Mouse (Mus musculus) heart, adult 9 months (tissue): ENCODE results near the gene Naa80.
A peak's percentile ranks its signal among the peaks of the same experiment; 100 is the strongest.
"Not testable (repeated sequence)": the region's sequence is repeated elsewhere in the genome, so short reads cannot be mapped to it uniquely, and the experiment has no call there.

ENCODE experiments used
- DNase-seq, 2 experiments: peaks; one replicate each; pipeline ENCODE4 v3.0.0; 2022; ENCODE audit warnings: low spot score in 2 of 2

The Naa80 gene

DNA sequence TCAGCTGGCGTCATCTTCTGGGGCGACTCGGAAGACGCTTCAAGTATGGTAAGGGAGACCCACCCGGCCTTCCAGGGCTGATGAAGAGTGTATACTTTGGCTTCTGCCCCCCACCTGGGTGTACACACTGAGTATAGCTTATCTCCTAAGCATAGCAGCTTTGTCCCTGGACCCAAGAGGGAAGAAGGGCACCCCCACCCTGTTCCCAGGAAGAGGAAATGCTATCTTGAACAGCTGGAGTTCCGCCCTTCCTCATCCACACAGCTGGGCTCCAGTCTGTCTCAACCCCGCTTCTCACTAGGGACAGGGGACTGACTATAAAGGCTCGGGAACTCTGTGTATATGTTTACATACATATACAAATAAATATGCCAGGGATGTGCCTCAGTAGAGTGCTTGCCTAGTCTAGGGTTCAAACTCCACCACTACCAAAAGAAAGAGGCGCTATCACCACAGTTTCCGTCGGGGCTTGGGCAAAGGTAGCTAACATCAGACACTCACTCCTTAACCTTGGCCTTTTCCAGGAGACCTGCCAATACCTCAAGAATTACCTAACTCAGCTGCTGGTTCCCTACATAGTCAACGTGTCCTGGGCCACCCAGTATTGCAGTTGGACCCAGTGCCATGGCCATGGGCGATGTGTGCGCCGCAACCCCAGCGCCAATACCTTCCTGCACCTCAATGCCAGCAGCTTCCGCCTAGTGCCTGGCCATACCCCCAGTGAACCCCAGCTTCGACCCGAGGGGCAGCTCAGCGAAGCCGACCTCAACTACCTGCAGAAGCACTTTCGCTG is 7.0 kb upstream of the Naa80 start:
- DNase-seq: peak in 1 of 2 experiments; percentile 69

DNA sequence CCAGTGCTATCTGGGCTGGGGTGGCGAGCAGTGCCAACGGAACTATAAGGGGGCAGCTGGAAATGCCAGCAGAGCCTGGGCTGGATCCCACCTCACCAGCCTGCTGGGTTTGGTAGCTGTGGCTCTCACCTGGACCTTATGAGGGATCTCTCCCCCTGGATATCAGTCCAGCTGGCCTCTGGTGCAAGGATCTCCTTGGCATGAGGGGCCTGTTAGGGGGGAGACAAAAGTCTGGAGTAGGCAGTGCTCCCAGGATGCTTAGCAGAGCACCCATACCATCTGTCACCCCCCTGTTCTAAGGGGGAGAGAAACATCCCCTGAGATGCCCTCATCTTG is 6.4 kb upstream of the Naa80 start:
- no peak for DNase-seq

DNA sequence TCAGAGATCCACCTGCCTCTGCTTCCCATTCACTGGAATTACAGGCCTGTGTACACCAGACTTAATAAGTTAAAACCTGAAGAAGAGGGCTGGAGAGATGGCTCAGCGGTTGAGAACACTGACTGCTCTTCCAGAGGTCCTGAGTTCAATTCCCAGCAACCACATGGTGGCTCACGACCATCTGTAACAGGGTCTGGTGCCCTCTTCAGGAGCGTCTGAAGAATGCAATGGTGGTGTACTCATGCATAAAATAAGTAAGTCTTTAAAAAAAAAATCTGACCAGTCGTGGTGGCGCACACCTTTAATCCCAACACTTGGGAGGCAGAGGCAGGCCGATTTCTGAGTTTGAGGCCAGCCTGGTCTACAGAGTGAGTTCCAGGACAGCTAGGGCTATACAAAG is 4.9 kb upstream of the Naa80 start:
- not testable (repeated sequence) for DNase-seq

DNA sequence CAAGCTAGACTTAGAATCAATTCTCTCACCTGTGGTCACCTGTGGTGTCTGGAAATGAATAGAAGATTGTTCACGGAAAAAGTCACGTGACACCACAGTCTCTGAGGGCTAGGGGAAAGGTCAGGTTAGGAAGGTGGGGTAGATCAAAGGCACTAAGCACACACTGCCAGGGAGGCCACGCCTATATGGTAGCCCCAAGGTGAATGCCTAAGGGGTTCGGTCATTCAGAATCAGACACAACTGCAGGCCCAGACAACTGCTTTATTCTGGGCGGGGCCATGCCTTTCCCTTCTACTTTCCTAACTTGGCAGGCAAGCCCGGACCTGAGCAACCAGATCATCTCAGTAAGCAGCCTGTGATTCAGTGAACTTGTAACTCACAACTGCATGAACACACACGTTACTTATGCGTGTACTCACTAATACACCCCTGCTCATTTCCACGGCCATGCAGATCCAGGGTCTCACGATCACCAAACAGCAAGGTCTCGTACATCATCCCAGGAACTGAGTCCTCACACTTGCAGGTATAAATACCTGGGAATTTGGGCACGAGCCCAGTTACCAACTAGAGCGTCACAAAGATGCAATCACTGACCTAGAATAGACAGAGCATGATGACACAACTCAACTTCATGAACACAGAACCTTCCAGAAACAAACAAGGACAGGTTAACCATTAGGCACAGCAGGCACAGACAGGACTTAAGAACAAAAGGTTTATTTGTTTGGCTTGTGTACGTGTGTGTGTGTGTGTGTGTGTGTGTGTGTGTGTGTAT is 2.9 kb upstream of the Naa80 start:
- DNase-seq: no peak

DNA sequence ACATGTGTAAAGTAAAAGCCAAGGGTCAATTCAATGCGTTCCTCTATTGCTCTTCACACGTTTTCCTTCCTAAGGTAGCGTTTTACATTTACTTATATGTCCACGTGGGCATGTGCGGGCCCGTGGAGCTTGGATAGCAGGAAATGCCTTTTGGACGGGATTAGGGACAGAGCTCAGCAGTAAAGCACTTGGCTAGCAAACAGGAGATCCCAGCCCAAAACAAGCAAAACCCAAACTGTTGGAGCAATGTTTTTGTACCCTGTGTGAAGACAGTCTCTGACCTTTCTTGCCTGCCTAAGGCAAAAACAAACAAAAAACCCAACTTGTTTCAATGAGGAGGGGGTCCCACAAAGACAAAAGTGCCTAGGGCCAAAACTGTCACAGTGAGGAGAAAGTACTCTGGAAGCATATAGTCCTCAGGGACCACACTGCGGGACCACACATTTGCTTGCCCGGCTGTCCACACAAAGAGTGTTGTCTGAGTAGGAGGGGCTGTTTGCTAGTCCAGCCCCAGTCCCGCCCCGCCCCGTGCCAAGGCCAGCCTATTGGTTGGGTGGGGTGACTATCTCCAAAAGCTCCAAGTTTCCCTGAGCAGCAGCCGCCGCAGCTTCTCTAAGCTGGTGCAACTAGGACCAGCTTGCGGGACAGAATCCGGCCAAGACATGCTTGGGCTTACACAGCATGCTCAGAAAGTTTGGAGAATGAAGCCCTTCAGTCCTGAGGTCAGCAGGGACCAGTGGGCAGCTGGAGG is 2.2 kb upstream of the Naa80 start, which contains the start of gene Hyal1:
Gene Hyal1 (plus strand): TSS at position 571 of the 751 bp plus-strand sequence.
- peak; percentile 81 to 84 for DNase-seq

DNA sequence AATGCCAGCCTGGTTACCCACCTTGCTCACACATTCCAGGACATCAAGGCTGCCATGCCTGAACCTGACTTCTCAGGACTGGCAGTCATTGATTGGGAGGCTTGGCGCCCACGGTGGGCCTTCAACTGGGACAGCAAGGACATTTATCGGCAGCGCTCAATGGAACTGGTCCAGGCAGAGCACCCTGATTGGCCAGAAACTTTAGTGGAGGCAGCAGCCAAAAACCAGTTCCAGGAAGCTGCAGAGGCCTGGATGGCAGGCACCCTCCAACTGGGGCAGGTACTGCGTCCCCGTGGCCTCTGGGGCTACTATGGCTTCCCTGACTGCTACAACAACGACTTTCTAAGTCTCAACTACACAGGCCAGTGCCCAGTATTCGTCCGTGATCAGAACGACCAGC is 816 bp upstream of the Naa80 start:
- DNase-seq: no peak

DNA sequence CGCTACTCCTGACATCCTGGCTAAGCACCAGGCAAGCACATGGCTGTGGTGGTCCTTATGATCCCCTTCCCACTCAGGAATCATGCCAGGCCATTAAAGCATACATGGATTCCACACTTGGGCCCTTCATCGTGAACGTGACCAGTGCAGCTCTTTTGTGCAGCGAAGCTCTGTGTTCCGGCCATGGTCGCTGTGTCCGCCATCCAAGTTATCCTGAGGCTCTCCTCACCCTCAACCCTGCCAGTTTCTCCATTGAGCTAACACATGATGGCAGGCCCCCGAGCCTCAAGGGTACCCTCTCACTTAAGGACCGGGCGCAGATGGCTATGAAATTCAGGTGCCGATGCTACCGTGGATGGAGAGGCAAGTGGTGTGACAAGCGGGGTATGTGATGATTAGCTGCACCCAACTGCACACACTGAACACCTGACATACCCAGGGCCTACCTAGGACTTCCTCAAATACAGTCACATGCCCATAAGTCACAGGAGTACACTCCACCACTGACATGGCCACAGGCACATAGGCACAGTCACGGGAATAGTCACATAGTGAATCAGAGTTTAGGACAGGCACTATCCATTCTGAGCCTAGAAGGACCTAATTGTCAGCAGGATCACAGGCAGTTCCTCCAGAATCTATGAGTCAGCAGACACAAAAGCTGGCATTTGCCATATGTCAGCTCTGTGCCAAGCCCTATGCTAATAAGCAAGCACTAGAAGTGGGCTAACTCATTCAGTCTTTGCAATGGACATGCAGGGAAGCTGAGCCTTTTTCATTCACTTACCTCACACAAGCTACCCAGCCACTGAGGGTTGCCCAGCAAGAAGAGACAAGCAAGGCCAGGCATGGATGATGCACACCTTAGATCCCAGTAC is 575 bp downstream of the Naa80 start:
- no peak for DNase-seq

DNA sequence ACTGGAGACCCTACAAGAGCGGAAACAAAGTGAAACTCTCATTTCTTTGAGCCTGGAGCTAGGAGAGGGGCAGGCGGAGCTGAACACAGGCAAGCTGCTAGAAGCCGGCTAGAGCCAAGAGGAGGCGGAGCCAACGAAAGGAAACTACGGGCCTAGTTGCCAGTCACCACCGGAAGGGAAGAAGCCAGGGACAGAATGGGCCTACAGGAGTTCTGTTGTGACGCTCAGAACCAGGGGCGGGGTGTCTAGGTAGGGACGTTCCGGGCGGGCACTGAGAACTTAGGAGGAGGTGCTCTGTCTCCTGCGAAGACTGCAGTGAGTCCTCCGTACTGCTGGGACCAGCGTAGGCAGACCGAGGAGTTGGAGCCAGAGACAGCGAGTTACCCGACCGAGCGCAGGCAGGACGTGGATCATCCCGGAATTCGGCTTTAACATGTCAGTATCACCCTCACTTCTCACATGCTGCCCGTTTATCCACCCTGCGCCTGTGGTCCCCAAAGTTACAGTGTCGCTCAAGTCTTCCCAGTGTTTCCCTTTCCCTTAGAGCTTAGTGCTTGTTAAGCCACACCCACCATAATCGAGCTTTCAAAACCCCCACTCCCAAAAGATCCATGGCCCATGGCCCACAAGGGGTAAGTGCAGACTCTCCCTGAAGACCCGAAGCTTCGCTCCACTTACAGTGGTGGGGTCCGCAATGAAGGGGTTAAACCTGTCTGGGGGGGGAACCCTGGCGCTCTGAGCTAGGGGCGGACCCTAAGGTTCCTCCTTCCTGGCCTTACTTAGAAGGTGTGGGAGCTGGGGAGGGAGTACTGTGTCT is 2.0 kb downstream of the Naa80 start, which contains the start of gene Hyal3:
Gene Hyal3 (plus strand): TSS at position 318 of the 817 bp plus-strand sequence.
- DNase-seq: peak; percentile 93

DNA sequence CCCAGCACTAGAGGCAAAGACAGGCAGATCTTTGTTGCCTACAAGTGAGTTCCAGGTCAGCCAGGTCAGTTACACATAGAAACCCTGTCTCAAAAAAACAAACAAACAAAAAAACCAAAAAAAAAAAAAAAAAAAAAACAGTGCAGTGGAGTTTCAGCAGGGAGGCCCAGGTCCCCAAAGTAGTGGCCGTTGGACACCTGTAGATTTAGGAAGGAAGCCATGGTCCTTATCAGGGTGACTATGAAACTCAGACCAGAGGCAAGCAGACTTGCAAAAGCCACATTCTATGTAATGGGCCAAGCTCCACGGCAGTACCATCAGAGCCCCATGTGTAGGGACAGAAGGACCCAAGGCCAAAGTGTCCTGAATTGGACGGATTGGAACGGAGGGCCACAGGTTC is 2.9 kb downstream of the Naa80 start:
- no peak for DNase-seq

DNA sequence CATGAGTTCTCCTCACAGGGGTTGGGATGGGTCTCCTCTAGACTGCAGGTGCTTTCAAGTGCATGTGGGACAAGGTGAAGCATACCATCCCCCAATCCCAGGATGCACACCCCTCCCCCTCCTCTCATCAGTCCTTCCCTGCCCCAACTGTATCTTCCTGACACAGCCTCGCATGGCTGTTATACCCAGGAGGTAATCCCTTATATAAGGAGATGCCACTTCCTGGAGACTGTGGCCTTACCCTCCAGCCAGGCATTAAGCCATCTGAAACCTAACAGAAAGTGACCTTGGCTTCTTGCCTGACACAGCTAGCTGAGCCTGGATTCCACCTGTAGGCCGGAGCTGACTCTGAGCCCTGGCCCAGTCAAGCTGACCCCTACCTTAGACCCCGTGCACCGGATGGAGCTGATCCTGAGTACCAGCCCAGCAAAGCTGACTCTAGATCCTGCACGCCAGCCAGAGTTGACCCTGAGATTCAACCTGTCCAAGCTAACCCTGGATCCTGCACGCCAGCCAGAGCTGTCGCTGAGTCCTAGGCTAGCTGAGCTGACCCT is 3.9 kb downstream of the Naa80 start:
- DNase-seq: no peak

DNA sequence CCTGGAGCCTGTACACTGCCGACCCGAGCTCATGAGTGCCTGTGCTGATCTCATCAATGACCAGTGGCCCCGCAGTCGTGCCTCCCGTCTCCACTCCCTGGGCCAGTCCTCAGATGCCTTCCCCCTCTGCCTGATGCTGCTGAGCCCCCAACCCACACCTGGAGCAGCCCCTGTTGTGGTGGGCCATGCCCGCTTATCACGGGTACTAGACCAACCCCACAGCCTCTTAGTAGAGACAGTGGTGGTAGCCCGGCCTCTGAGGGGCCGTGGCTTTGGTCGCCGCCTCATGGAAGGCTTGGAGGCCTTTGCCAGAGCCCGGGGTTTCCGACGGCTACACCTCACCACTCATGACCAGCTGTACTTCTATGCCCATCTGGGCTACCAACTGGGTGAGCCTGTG is 4.5 kb downstream of the Naa80 start:
- DNase-seq: no peak

DNA sequence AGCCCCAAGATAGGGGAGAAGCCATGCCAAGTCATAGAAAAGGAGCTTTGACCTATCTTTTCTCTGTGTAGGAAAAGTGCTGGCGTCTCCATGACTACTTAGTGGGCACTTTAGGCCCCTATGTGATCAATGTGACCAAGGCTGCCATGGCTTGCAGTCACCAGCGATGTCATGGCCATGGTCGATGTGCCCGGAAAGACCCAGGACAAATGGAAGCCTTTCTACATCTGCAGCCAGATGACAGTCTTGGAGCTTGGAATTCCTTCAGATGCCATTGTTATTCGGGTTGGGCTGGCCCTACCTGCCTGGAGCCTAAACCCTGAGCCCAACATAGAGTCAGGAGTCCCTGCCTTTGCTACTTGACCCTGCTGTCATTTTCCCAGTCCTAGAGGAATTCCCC is 7.8 kb downstream of the Naa80 start:
- DNase-seq: no peak

DNA sequence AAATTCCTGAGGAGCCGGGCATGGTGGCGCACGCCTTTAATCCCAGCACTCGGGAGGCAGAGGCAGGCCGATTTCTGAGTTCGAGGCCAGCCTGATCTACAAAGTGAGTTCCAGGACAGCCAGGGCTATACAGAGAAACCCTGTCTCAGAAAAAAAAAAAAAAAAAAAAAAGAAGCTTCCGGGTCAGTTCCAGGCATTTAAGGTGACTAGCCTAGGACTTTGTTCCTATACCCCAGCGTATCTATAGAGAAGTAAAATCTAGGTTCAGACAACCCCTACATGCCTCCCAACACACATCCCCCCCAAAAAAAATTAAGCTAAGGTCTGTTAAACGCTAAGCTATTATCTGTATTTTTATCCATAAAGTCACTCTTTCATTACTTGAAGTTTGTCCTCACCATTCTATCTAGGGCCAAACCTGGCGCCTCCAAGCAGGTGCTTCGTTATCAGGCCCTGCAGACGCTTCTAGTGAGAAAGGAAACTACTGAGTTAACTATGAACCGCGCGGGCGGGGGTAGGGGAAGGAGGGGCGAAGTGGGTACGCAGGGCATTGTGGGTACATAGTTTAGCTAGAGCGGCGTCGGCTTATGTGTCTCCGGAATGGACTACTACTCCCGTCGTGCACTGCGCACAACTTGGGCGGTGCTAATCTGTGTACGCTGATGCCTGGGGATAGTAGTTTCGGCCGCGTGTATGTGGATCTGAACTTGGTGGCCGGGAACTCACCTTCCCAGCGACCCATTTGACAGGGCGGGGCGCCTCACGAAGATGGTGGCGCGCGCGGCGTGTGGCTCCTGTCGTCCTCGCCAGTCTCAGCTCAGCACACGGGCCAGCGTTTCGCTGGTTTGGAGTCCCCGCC is 8.5 kb downstream of the Naa80 start, which contains the start of gene Ifrd2:
Gene Ifrd2 (plus strand): TSS at position 669 of the 859 bp plus-strand sequence.
- peak; percentile 98 to 99 for DNase-seq

DNA sequence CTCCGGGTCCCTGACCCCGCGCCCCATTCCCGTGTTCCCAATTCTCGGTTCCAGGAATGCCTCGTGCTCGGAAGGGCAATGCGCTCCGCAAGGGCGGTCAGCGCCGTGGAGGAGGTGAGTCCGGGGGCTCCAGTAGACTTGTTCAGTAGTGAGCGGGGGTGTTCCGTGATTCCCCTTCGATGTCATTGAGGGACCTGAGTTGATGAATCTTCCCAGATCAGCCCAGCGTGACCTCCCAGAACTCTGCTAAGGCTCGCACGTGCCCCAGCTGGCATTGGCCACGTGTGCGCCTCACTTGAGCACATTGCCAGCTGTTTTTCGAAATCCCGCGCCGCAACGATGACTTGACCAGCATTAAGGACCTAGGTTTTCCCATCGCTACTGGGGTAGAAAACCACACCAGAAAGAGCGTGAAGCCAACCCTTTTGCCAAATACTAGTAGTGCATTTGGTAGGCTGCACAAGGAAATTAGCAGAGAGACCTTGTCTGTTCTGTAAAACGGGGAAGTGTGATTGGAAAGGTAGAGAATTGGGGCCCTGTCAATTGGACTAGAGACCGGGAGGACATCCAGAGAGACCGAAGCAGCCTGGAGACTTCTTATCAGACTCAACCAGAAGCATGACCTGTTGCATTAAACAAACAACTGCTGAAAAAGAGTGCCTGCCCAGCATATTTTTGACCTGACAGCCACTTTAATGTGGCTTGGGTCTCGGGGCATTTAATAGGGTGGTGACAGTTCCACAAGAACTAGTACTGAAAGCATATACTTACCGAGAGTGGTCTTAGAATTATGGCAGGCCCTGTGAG is 9.3 kb downstream of the Naa80 start:
- peak; percentile 55 to 64 for DNase-seq

DNA sequence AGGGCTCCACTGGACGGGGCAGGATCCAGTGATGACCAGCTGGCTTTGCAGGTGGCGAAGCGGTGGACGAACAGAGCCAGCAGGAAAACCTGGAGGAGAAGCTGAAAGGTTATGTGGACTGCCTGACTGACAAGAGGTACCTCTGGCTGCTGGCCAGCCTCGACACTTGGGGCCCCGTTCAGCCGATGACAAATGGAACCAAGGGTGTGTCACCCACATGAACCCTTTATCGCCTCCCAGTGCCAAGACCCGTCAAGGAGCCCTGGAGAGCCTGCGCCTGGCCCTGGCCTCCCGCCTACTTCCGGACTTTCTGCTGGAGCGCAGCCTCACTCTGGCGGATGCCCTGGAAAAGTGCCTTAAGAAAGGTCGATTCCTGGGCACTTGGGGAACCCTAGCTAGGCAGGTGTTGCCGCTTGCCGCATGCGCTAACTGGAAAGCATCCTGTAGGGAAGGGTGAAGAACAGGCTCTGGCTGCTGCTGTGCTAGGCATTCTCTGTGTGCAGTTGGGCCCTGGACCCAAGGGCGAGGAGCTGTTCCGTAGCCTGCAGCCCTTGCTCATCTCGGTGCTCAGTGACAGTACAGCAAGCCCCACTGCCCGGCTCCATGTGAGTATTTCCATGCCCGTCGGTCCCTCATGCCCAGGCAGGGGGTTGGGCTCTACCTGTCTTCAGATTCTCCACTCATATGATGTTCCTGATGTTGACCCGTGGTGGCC is 11.5 kb downstream of the Naa80 start:
- DNase-seq: peak; percentile 58 to 62

DNA sequence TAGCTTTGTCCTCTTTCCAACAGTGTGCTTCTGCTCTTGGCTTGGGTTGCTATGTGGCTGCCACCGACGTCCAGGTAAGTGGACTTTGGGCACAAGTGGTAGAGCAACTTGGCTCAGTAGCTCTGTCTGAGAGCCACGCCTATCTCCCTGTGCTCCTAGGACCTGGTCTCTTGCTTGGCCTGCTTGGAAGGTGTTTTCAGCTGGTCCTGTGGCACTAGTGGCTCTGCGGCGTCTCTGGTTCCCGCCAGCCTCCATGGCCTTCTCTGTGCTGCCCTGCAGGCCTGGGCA is 12.0 kb downstream of the Naa80 start:
- no peak for DNase-seq

DNA sequence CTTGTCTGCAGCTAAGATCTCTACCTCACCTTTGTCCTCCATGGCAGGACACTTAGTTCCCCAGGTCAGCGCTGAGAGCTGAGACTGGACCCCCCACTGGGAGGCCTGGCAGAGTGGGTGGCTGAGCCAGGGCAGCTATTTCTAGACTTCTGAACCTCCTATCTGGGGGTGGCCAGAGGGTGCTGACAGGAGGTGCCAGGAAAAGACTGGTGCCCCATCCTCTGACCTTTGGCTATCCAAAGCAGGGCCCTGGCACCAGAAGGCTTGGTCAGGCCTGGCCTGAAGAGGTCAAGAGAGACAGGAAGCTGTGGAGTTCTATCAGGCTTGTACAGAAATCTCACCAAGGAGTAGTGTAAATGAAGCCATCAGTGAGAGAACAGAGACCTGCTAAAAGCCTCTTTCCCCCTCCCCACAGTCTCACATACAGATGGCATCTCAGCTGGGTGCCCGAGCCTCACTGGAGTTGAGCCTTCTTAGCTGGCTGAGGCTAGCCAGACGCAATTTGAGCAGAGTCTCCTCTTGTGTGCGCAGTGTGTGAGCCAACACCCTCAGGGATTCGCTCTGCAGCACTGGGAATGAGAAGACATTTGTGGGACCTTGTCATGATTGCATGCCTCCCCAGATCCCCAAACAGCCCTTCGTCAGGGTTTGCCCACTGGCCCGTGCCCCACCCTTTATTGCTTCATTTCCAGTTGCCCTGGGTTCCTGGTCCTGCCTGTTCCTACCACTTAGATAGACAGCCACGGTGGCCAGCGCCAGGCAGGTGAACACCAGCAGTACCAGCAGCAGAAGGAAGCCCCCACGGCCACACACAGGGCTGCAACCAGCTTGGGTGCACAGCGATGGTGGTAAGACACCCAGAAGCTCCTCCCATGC is 14.7 kb downstream of the Naa80 start:
- peak; percentile 74 to 76 for DNase-seq
